Mouse (Mus musculus) erythroblast, embryonic 14.5 days (primary cell): Measurements from ENCODE around the gene Dhrs7c. TPM values are rescaled to one million over a fixed set of nuclear protein-coding genes. Genes with fewer than 3 reads are reported as not detected.

Experiments used
- H3K27me3 ChIP-seq: 2 replicates; pipeline ENCODE4 v1.6.1; 2012; ENCODE audit warnings: inconsistent platforms; ENCODE audit not compliant: control insufficient read depth
- H3K36me3 ChIP-seq: 2 replicates; pipeline ENCODE4 v1.6.1; 2012; ENCODE audit warnings: mild to moderate bottlenecking, inconsistent platforms; ENCODE audit not compliant: control insufficient read depth
- H3K4me1 ChIP-seq: 2 replicates; pipeline ENCODE4 v1.6.1; 2012; ENCODE audit warnings: inconsistent platforms; ENCODE audit not compliant: control insufficient read depth
- H3K4me3 ChIP-seq: replicated peaks from 2 replicates; pipeline ENCODE3; 2012; ENCODE audit warnings: moderate library complexity, mild to moderate bottlenecking, inconsistent platforms
- H3K9me3 ChIP-seq: 2 replicates; pipeline ENCODE4 v1.6.1; 2012; ENCODE audit warnings: low read length, inconsistent platforms, mixed read lengths; ENCODE audit not compliant: control insufficient read depth
- GATA1 ChIP-seq: IDR thresholded peaks from 2 replicates; pipeline ENCODE4 v1.6.1; 2012; ENCODE audit warnings: low read length, inconsistent platforms, mixed read lengths
- TAL1 ChIP-seq: IDR thresholded peaks from 3 replicates; pipeline ENCODE4 v1.6.1; 2012; ENCODE audit warnings: low read length, inconsistent platforms, mixed read lengths
- polyA plus RNA-seq: library from polyadenylated mRNA; stranded (reverse); fragments of >175 nt; gene quantifications from 2 replicates; pipeline ENCODE4 v1.2.3, GENCODE M21; 2012

Gene Dhrs7c
- not detected in 2 replicates for polyA plus RNA-seq

GRCm38 (mm10) chr11:67797931-67798330 is at the start of gene Dhrs7c:
Dhrs7c (plus strand) TSS chr11:67798187.
- Histone ChIP-seq H3K4me1 (no peaks in the 10 kb centered on the region), H3K4me3 (no peak within 1 kb of the TSS), H3K36me3 (no peaks in the 10 kb centered on the region), H3K9me3 (no peaks in the 10 kb centered on the region), H3K27me3 (no peaks in the 10 kb centered on the region)
- TF ChIP-seq GATA1 (no peak), TAL1 (no peak)

GRCm38 (mm10) chr11:67756287-67756686 is 41.7 kb upstream of the Dhrs7c start:
- Histone ChIP-seq H3K4me3 (no peak overlapping the region), H3K4me1 (no peaks in the 10 kb centered on the region), H3K36me3 (no peaks in the 10 kb centered on the region), H3K9me3 (no peaks in the 10 kb centered on the region), H3K27me3 (no peaks in the 10 kb centered on the region)
- TF ChIP-seq GATA1 (no peak), TAL1 (no peak)

DNA sequence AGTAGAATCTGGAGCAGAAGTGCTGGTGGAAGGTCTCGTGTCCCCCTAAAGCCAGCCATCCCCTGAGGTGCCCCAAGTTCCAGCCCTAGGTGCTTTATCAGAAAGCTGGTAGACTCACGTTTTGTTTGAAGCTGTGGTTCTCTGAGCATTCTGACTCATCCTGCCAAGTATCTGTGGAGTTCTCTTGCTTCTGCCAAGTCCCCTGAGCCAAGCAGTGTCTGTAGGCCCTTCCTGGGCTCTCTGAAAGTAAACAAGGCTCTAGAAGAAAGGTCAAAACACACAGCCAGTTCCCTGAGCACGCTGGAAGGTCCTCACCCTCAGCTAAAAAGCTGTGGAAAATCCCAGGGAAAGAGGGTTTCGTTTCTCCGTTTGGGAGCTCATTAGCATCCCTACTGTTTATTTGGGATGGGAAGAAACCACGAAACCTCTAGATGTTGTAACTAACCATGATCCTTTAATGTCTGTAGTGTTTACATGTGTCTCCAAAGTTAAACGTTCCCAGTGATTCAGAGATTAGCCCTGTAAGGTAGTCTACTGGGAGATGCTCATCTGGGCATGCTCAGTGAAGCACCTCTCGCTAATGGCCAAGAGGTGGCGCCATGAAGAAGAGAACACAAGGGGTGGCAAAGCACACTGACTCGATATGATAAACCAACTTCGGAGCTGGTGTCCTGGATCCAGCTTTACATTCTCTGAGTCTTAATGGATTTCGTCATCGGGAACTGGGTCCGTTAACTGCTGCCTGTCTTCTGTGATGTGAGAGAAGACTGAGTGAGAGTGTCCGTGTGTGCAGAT is 40.4 kb upstream of the Dhrs7c start:
- TF ChIP-seq GATA1: no peak
- no peak for TF ChIP-seq TAL1
- no peak overlapping the region for H3K4me3 ChIP-seq

GRCm38 (mm10) chr11:67771053-67771452 is 26.9 kb upstream of the Dhrs7c start, which contains the start of gene Glp2r:
Glp2r (minus strand) TSS chr11:67771153.
- H3K9me3 ChIP-seq: no peaks in the 10 kb centered on the region
- H3K4me1 ChIP-seq: no peaks in the 10 kb centered on the region
- H3K27me3 ChIP-seq: no peaks in the 10 kb centered on the region
- H3K4me3 ChIP-seq: no peak within 1 kb of the TSS
- TF ChIP-seq GATA1: no peak
- no peak for TF ChIP-seq TAL1
- no peaks in the 10 kb centered on the region for H3K36me3 ChIP-seq

More for the DNA sequence above, 40.4 kb upstream of the Dhrs7c start:
- Histone ChIP-seq H3K36me3 (no peaks in the 10 kb centered on the region), H3K9me3 (no peaks in the 10 kb centered on the region), H3K4me1 (no peaks in the 10 kb centered on the region), H3K27me3 (no peaks in the 10 kb centered on the region)

- no peak for TF ChIP-seq TAL1
- TF ChIP-seq GATA1: no peak
- no peaks in the 10 kb centered on the region for H3K9me3 ChIP-seq
- no peaks in the 10 kb centered on the region for H3K4me1 ChIP-seq
Measured at GRCm38 (mm10) chr11:67771691-67772090, 26.3 kb upstream of the Dhrs7c start.

GRCm38 (mm10) chr11:67772577-67772976 is 25.4 kb upstream of the Dhrs7c start:
- Histone ChIP-seq H3K27me3 (no peaks in the 10 kb centered on the region), H3K9me3 (no peaks in the 10 kb centered on the region), H3K36me3 (no peaks in the 10 kb centered on the region), H3K4me3 (no peak overlapping the region), H3K4me1 (no peaks in the 10 kb centered on the region)
- TF ChIP-seq GATA1: no peak
- no peak for TF ChIP-seq TAL1

More at GRCm38 (mm10) chr11:67771691-67772090, 26.3 kb upstream of the Dhrs7c start:
- no peak overlapping the region for H3K4me3 ChIP-seq
- H3K27me3 ChIP-seq: no peaks in the 10 kb centered on the region
- H3K36me3 ChIP-seq: no peaks in the 10 kb centered on the region

DNA sequence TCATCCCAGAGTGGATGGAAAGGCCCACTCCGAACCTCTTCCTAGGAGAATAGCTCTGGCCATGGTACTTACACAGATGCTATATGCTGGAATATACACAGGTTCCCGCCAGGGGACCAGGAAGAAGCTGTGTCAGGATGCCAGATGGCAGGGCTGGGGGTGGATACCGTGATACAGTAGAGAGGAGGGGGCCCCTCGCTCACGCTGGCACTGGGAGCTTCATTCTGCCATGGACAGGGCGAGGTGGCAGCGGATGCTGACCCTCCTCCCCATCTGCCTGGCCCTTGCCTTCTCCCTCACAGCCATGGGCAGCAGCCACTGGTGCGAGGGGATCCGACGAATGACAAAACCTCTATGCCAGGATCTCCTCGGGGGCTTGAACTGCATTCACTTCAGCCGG is 23.6 kb upstream of the Dhrs7c start, which contains the start of gene Gsg1l2:
Gene Gsg1l2, plus strand, starts transcription at position 230 of the 400 bp plus-strand sequence.
- TF ChIP-seq GATA1 (no peak), TAL1 (no peak)
- Histone ChIP-seq H3K4me1 (no peaks in the 10 kb centered on the region), H3K27me3 (no peaks in the 10 kb centered on the region), H3K4me3 (no peak within 1 kb of the TSS), H3K36me3 (no peaks in the 10 kb centered on the region), H3K9me3 (no peaks in the 10 kb centered on the region)

GRCm38 (mm10) chr11:67790182-67790581 is 7.8 kb upstream of the Dhrs7c start:
- H3K27me3 ChIP-seq: no peaks in the 10 kb centered on the region
- no peaks in the 10 kb centered on the region for H3K4me1 ChIP-seq
- TF ChIP-seq TAL1: no peak
- no peak for TF ChIP-seq GATA1
- no peaks in the 10 kb centered on the region for H3K36me3 ChIP-seq
- H3K9me3 ChIP-seq: no peaks in the 10 kb centered on the region
- no peak overlapping the region for H3K4me3 ChIP-seq

DNA sequence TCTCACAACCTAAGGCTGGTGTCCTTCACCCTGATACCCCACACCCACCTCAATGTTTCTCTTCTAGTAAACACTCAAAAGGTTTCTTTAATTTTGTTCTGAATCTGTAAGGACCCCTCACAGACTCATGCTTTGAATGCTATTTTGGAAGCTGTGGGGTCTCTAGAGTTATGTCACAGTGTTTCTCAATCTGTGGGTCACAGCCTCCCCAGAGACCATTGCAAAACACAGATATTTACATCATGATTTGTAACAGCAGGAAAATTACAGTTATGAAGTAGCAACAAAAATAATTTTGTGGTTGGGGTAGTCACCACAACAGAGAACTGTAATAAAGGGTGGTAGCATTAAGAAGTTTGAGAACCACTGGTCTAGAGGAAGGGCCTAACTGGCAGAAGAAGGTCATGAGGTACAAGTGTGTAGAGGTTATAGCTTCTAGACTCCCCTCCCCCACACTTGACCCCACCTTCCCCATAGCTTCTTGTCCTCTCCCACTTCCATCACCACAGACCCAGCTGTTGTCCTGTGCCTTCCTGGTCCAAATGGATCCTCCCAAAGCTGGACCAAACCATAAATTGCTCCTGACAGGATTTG is 2.2 kb downstream of the Dhrs7c start:
- no peak overlapping the region for H3K4me3 ChIP-seq
- H3K36me3 ChIP-seq: no peaks in the 10 kb centered on the region
- no peaks in the 10 kb centered on the region for H3K27me3 ChIP-seq
- H3K9me3 ChIP-seq: no peaks in the 10 kb centered on the region
- TF ChIP-seq GATA1 (no peak), TAL1 (no peak)
- H3K4me1 ChIP-seq: no peaks in the 10 kb centered on the region
